Mouse (Mus musculus) kidney, postnatal 10 days (tissue): ENCODE data around the gene Cry2.

Experiments used
- DNase-seq: peaks from one replicate; pipeline ENCODE4 v3.0.0; 2021; ENCODE audit warnings: mixed read lengths

Cry2 gene

GRCm38 (mm10) chr2:92444376-92444775, 10.5 kb upstream of the Cry2 start:
- DNase-seq = no peak

GRCm38 (mm10) chr2:92443313-92443712, 9.5 kb upstream of the Cry2 start:
- no peak for DNase-seq

GRCm38 (mm10) chr2:92442419-92443001, 8.7 kb upstream of the Cry2 start:
- no peak for DNase-seq

- no peak for DNase-seq
Measured at GRCm38 (mm10) chr2:92440432-92440831, 6.6 kb upstream of the Cry2 start.

GRCm38 (mm10) chr2:92438567-92438966, 4.7 kb upstream of the Cry2 start:
- no peak for DNase-seq

GRCm38 (mm10) chr2:92437875-92438274, 4.0 kb upstream of the Cry2 start:
- peak; percentile 88 for DNase-seq

GRCm38 (mm10) chr2:92437366-92437765, 3.5 kb upstream of the Cry2 start:
- DNase-seq = no peak

- no peak for DNase-seq
Measured at GRCm38 (mm10) chr2:92435023-92435422, 1.2 kb upstream of the Cry2 start.

- no peak for DNase-seq
Measured at GRCm38 (mm10) chr2:92434375-92434745, 517 bp upstream of the Cry2 start.

- DNase-seq = peak; percentile 90
Measured at GRCm38 (mm10) chr2:92432299-92433295, 1.2 kb downstream of the Cry2 start.

- peak; percentile 35 for DNase-seq
Measured at GRCm38 (mm10) chr2:92431611-92432179, 2.1 kb downstream of the Cry2 start.

GRCm38 (mm10) chr2:92430723-92431541, 2.9 kb downstream of the Cry2 start:
- DNase-seq = peak; percentile 71

GRCm38 (mm10) chr2:92430089-92430488, 3.8 kb downstream of the Cry2 start:
- DNase-seq = no peak

GRCm38 (mm10) chr2:92427882-92428281, 6.0 kb downstream of the Cry2 start:
- DNase-seq = peak; percentile 86

GRCm38 (mm10) chr2:92426426-92426825, 7.4 kb downstream of the Cry2 start:
- peak; percentile 62 for DNase-seq

- no peak for DNase-seq
Measured at GRCm38 (mm10) chr2:92425366-92425765, 8.5 kb downstream of the Cry2 start.

- DNase-seq = peak; percentile 60
Measured at GRCm38 (mm10) chr2:92424462-92425308, 9.2 kb downstream of the Cry2 start.

- peak; percentile 93 for DNase-seq
Measured at GRCm38 (mm10) chr2:92423702-92424461, 10.0 kb downstream of the Cry2 start.

GRCm38 (mm10) chr2:92423156-92423555, 10.7 kb downstream of the Cry2 start:
- no peak for DNase-seq

- DNase-seq = peak; percentile 42
Measured at GRCm38 (mm10) chr2:92422388-92423135, 11.3 kb downstream of the Cry2 start.
